Mouse (Mus musculus) kidney, postnatal 0 days (tissue): ENCODE measurements around the gene Plxna2. TPM values are rescaled to one million over a fixed set of nuclear protein-coding genes. Genes with fewer than 3 reads are reported as not detected.

Experiments
- ATAC-seq: fragments of 200-750 bp; cut with Nextera tagmentation; replicated peaks from 2 replicates; pipeline ENCODE4 v1.8.0; 2017; ENCODE audit warnings: low read depth, moderate number of reproducible peaks, moderate TSS enrichment, moderate library complexity; ENCODE audit not compliant: low FRiP score
- DNase-seq: peaks from one replicate; pipeline ENCODE4 v3.0.0-alpha.2; 2016; ENCODE audit warnings: low spot score
- H3K27ac ChIP-seq: fragments of 300-500 bp; sonication (generic); 2 replicates; pipeline ENCODE4 v1.5.1; 2014; ENCODE audit warnings: mild to moderate bottlenecking
- H3K27me3 ChIP-seq: fragments of 300-500 bp; sonication (generic); 2 replicates; pipeline ENCODE4 v1.6.1; 2014; ENCODE audit warnings: low read length, mixed read lengths; ENCODE audit not compliant: insufficient read depth
- H3K36me3 ChIP-seq: fragments of 300-500 bp; sonication (generic); 2 replicates; pipeline ENCODE4 v1.6.1; 2014; ENCODE audit warnings: low read length, mixed read lengths; ENCODE audit not compliant: insufficient read depth
- H3K4me1 ChIP-seq: fragments of 300-500 bp; sonication (generic); replicated peaks from 2 replicates; pipeline ENCODE4 v1.6.1; 2014; ENCODE audit warnings: antibody characterized with exemption, low read length, mixed read lengths; ENCODE audit not compliant: insufficient read depth
- H3K4me2 ChIP-seq: fragments of 300-500 bp; sonication (generic); 2 replicates; pipeline ENCODE4 v1.6.1; 2014; ENCODE audit warnings: mild to moderate bottlenecking, low read length, moderate library complexity, mixed read lengths
- H3K4me3 ChIP-seq: fragments of 300-500 bp; sonication (generic); replicated peaks from 2 replicates; pipeline ENCODE4 v1.5.1; 2014; ENCODE audit warnings: low read depth, low read length
- H3K9ac ChIP-seq: fragments of 300-500 bp; sonication (generic); 2 replicates; pipeline ENCODE4 v1.6.1; 2014; ENCODE audit warnings: low read depth, low read length
- H3K9me3 ChIP-seq: fragments of 300-500 bp; sonication (generic); replicated peaks from 2 replicates; pipeline ENCODE4 v1.6.1; 2016; ENCODE audit warnings: low read length, inconsistent platforms, mixed read lengths
- CTCF ChIP-seq: IDR thresholded peaks from 2 replicates; pipeline ENCODE4 v1.5.1; 2016; ENCODE audit warnings: antibody characterized with exemption, low read depth, mild to moderate bottlenecking, moderate library complexity
- WGBS: fragments of 180-500 bp; shearing (Covaris S2); extraction: QIAGEN DNeasy Blood & Tissue Kit; methylation state at CpG from one replicate; pipeline ENCODE4 v1.1.7; 2014; 5-methylcytosine and 5-hydroxymethylcytosine counted together
- polyA plus RNA-seq: library from polyadenylated mRNA; unstranded; fragments of >200 nt; fragmentation: Nextera tagmentation; extraction: Ambion mirVana; gene quantifications from 2 replicates; pipeline ENCODE4 v1.2.1, GENCODE M21; 2015

Plxna2 gene
- polyA plus RNA-seq, 1 experiment from 2014 or later: 2.8 TPM

DNA sequence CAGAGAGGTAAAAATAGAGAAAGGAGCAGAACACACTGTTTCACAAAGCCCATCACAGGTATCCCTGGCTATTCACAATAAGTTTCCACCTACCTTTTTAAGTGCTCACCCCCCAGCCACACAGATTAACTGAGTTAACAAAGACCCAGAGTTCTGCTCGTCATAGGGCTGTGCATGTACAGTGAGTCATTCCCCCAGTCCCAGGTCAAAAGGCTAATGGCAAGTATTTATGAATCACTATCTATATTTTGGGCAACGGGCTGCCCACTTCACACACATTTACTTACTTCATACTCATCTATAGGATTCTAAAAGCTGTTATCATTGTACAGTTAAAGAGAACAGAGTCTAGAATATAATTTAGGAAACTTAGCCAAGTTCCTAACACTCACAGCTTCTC lies 70.1 kb downstream of the Plxna2 start:
- TF ChIP-seq CTCF: no peak
- Histone ChIP-seq H3K4me3 (no peak overlapping the region), H3K27ac (no peak overlapping the region), H3K9me3 (no peaks in the 10 kb centered on the region), H3K9ac (no peak overlapping the region), H3K36me3 (no peaks in the 10 kb centered on the region), H3K27me3 (no peaks in the 10 kb centered on the region), H3K4me1 (no peaks in the 10 kb centered on the region), H3K4me2 (no peak overlapping the region)
- WGBS: 55% methylated on average over 2 of the region's 2 CpGs
- ATAC-seq (no peak), DNase-seq (no peak)

DNA sequence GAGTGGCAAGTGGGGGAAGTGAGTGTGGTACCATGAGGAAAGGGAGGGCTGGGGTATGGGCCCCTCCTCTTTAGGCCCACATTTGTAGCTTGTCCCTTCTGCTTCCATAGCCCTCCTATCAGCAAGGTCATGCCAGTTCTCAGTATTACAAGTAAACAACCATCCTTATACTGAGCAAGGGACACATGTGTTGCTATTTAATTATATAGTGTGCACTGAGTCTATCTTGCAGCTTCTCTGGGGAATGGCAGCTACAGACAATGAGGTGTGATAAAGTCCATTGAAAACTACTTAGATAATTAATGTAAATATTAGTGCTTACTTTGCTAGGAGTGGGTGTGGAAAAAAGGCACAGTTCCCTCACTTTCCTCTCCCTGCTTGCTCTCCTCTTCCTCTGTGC lies 75.0 kb downstream of the Plxna2 start:
- Histone ChIP-seq H3K36me3 (no peaks in the 10 kb centered on the region), H3K9me3 (no peaks in the 10 kb centered on the region), H3K9ac (no peak overlapping the region), H3K4me2 (no peak overlapping the region), H3K27ac (no peak overlapping the region), H3K4me1 (no peaks in the 10 kb centered on the region), H3K4me3 (no peak overlapping the region), H3K27me3 (no peaks in the 10 kb centered on the region)
- ATAC-seq (no peak), DNase-seq (no peak)
- TF ChIP-seq CTCF: no peak

- H3K4me2 ChIP-seq: no peak overlapping the region
- H3K27ac ChIP-seq: no peak overlapping the region
- no peaks in the 10 kb centered on the region for H3K9me3 ChIP-seq
- 82% methylated on average over 2 of the region's 2 CpGs for WGBS
- H3K27me3 ChIP-seq: no peaks in the 10 kb centered on the region
- DNase-seq (no peak), ATAC-seq (no peak)
- H3K4me3 ChIP-seq: no peak overlapping the region
- TF ChIP-seq CTCF: no peak
- H3K9ac ChIP-seq: no peak overlapping the region
- H3K36me3 ChIP-seq: no peaks in the 10 kb centered on the region
- no peaks in the 10 kb centered on the region for H3K4me1 ChIP-seq
These were observed 75.5 kb downstream of the Plxna2 start for GRCm38 (mm10) chr1:194693488-194693887.

GRCm38 (mm10) chr1:194694805-194695204 lies 76.8 kb downstream of the Plxna2 start:
- H3K27me3 ChIP-seq: no peaks in the 10 kb centered on the region
- no peak for TF ChIP-seq CTCF
- H3K4me3 ChIP-seq: no peak overlapping the region
- no peak for ATAC-seq
- H3K4me1 ChIP-seq: no peaks in the 10 kb centered on the region
- no peak overlapping the region for H3K27ac ChIP-seq
- H3K9ac ChIP-seq: no peak overlapping the region
- H3K36me3 ChIP-seq: no peaks in the 10 kb centered on the region
- DNase-seq: no peak
- 84% methylated on average over 2 of the region's 2 CpGs for WGBS
- H3K9me3 ChIP-seq: no peaks in the 10 kb centered on the region
- no peak overlapping the region for H3K4me2 ChIP-seq

GRCm38 (mm10) chr1:194697439-194697838 lies 79.4 kb downstream of the Plxna2 start:
- Histone ChIP-seq H3K9ac (no peak overlapping the region), H3K27ac (no peak overlapping the region), H3K36me3 (no peaks in the 10 kb centered on the region), H3K4me3 (no peak overlapping the region), H3K27me3 (no peaks in the 10 kb centered on the region), H3K9me3 (no peaks in the 10 kb centered on the region), H3K4me1 (no peaks in the 10 kb centered on the region), H3K4me2 (no peak overlapping the region)
- no peak for ATAC-seq
- WGBS: 48% methylated on average over 2 of the region's 2 CpGs
- no peak for DNase-seq
- TF ChIP-seq CTCF: no peak

- DNase-seq (peak; percentile 57), ATAC-seq (peak; percentile 52)
- Histone ChIP-seq H3K4me2 (no peak overlapping the region), H3K4me1 (no peaks in the 10 kb centered on the region), H3K36me3 (no peaks in the 10 kb centered on the region), H3K9ac (no peak overlapping the region), H3K4me3 (no peak overlapping the region), H3K27me3 (no peaks in the 10 kb centered on the region), H3K27ac (no peak overlapping the region), H3K9me3 (no peaks in the 10 kb centered on the region)
- TF ChIP-seq CTCF: no peak
- WGBS: 49% methylated on average over 3 of the region's 3 CpGs
These were observed 81.3 kb downstream of the Plxna2 start for GRCm38 (mm10) chr1:194699321-194699720.

- no peak overlapping the region for H3K27ac ChIP-seq
These were observed 85.2 kb downstream of the Plxna2 start for GRCm38 (mm10) chr1:194703235-194703634.

More at GRCm38 (mm10) chr1:194703235-194703634, 85.2 kb downstream of the Plxna2 start:
- Histone ChIP-seq H3K9ac (no peak overlapping the region), H3K4me2 (no peak overlapping the region), H3K36me3 (no peaks in the 10 kb centered on the region), H3K4me3 (no peak overlapping the region), H3K4me1 (no peaks in the 10 kb centered on the region), H3K27me3 (no peaks in the 10 kb centered on the region), H3K9me3 (no peaks in the 10 kb centered on the region)
- ATAC-seq (no peak), DNase-seq (peak; percentile 46)
- 45% methylated on average over 2 of the region's 2 CpGs for WGBS
- no peak for TF ChIP-seq CTCF
